Mouse (Mus musculus) hindbrain, embryonic 11.5 days (tissue): ENCODE results near the gene Cwc22. TPM values are rescaled to one million over a fixed set of nuclear protein-coding genes. Genes with fewer than 3 reads are reported as not detected.

Experiments
- ATAC-seq: fragments of 200-750 bp; cut with Nextera tagmentation; 2 replicates; pipeline ENCODE4 v1.8.0; 2017; ENCODE audit warnings: mild to moderate bottlenecking, moderate TSS enrichment, moderate library complexity; ENCODE audit not compliant: low FRiP score
- DNase-seq: peaks from one replicate; pipeline ENCODE4 v3.0.0-alpha.2; 2015; ENCODE audit warnings: low spot score
- H3K27ac ChIP-seq: fragments of 300-500 bp; sonication (generic); 2 replicates; pipeline ENCODE4 v1.5.1; 2014; ENCODE audit warnings: mild to moderate bottlenecking, low read depth, low read length
- H3K27me3 ChIP-seq: fragments of 300-500 bp; sonication (generic); 2 replicates; pipeline ENCODE4 v1.6.1; 2014; ENCODE audit warnings: mild to moderate bottlenecking, low read length, moderate library complexity, mixed read lengths; ENCODE audit not compliant: control insufficient read depth, insufficient read depth
- H3K36me3 ChIP-seq: fragments of 300-500 bp; sonication (generic); 2 replicates; pipeline ENCODE4 v1.6.1; 2014; ENCODE audit warnings: mild to moderate bottlenecking, low read length, moderate library complexity, mixed read lengths; ENCODE audit not compliant: control insufficient read depth, insufficient read depth
- H3K4me1 ChIP-seq: fragments of 300-500 bp; sonication (generic); replicated peaks from 2 replicates; pipeline ENCODE4 v1.6.1; 2014; ENCODE audit warnings: low read length, mixed read lengths; ENCODE audit not compliant: control insufficient read depth, insufficient read depth
- H3K4me2 ChIP-seq: fragments of 300-500 bp; sonication (generic); replicated peaks from 2 replicates; pipeline ENCODE4 v1.6.1; 2014; ENCODE audit warnings: mild to moderate bottlenecking, low read depth, low read length
- H3K4me3 ChIP-seq: fragments of 300-500 bp; sonication (generic); 2 replicates; pipeline ENCODE4 v1.5.1; 2014; ENCODE audit warnings: low read depth, low read length
- H3K9ac ChIP-seq: fragments of 300-500 bp; sonication (generic); 2 replicates; pipeline ENCODE4 v1.6.1; 2014; ENCODE audit warnings: low read depth, low read length
- H3K9me3 ChIP-seq: fragments of 300-500 bp; sonication (generic); 2 replicates; pipeline ENCODE4 v1.6.1; 2016; ENCODE audit warnings: low read length; ENCODE audit not compliant: control insufficient read depth
- WGBS: fragments of 180-500 bp; shearing (Covaris S2); extraction: QIAGEN DNeasy Blood & Tissue Kit; methylation state at CpG from one replicate; pipeline ENCODE4 v1.1.7; 2014; 5-methylcytosine and 5-hydroxymethylcytosine counted together
- polyA plus RNA-seq: library from polyadenylated mRNA; unstranded; fragments of >200 nt; fragmentation: Nextera tagmentation; extraction: Ambion mirVana; gene quantifications from 2 replicates; pipeline ENCODE4 v1.2.1, GENCODE M21; 2014

Gene Cwc22
- polyA plus RNA-seq, 1 experiment from 2014 or later, result 34.8 TPM

DNA sequence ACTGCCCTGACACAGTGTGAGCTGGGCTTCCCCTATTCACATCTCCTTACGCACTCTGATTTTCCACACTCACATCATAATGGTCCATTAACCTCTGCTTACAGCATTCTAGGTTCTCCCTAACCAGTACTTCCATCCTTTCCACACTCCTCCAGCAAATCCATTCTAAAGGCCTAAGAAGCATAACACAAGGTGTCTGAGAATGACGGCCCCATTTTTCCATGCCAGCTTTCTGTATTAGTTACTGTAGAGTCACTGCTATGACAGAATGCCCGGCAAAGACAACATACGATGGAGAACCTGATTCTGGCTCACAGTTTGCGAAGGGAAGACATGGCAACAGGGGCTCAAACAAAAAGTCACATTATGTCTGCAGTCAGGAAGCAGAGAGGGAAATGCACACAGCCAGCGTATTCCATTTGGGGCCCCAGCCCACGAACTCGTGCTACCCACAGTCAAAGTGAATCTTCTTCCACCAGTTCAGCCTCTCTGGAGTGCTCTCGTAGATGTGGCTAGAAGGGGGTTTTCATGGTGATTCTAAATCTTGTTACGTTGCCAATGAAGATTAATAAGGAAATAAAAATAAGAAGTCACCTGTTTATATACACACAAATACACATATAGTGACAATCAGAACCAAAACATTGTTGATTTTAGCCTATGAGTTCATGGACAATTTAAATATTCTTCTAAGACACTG lies 68.9 kb downstream of the Cwc22 start:
- H3K4me1 ChIP-seq, result no peaks in the 10 kb centered on the region
- no peak overlapping the region for H3K4me2 ChIP-seq
- no peak overlapping the region for H3K27ac ChIP-seq
- H3K9me3 ChIP-seq, result no peaks in the 10 kb centered on the region
- no peak overlapping the region for H3K4me3 ChIP-seq
- no peaks in the 10 kb centered on the region for H3K27me3 ChIP-seq
- WGBS, result 92% methylated on average over 10 of the region's 10 CpGs
- no peak for ATAC-seq
- no peak for DNase-seq
- H3K36me3 ChIP-seq, result no peaks in the 10 kb centered on the region
- no peak overlapping the region for H3K9ac ChIP-seq

- Histone ChIP-seq H3K4me3 (no peak overlapping the region), H3K9ac (no peak overlapping the region), H3K4me1 (no peaks in the 10 kb centered on the region), H3K4me2 (no peak overlapping the region), H3K27me3 (no peaks in the 10 kb centered on the region), H3K27ac (no peak overlapping the region), H3K9me3 (no peaks in the 10 kb centered on the region), H3K36me3 (no peaks in the 10 kb centered on the region)
- 93% methylated on average over 6 of the region's 6 CpGs for WGBS
- no peak for DNase-seq
- no peak for ATAC-seq
Measured at GRCm38 (mm10) chr2:77876331-77876730, 69.8 kb downstream of the Cwc22 start.

DNA sequence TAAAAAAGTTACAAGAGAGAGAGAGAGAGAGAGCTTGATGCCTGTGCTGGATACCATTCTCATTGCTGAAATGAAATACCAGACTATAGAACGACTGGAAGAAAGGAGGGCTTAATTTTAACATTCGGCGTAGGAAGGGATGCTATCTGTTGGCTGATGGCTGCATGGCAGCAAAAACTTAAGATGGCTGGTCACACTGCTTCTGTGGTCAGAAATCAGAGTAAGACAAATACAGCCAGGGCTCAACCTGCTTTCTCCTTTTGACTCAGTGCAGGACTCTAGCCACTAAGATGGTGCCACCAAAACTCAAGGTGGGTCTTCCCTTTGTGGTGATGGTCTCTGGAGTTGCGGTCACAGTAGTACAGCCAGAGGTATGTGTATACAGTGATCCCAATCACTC lies 70.7 kb downstream of the Cwc22 start:
- Histone ChIP-seq H3K4me2 (no peak overlapping the region), H3K9me3 (no peaks in the 10 kb centered on the region), H3K36me3 (no peaks in the 10 kb centered on the region), H3K4me3 (no peak overlapping the region), H3K9ac (no peak overlapping the region), H3K27me3 (no peaks in the 10 kb centered on the region), H3K4me1 (no peaks in the 10 kb centered on the region), H3K27ac (no peak overlapping the region)
- no peak for ATAC-seq
- DNase-seq, result no peak
- 97% methylated on average over 4 of the region's 4 CpGs for WGBS

DNA sequence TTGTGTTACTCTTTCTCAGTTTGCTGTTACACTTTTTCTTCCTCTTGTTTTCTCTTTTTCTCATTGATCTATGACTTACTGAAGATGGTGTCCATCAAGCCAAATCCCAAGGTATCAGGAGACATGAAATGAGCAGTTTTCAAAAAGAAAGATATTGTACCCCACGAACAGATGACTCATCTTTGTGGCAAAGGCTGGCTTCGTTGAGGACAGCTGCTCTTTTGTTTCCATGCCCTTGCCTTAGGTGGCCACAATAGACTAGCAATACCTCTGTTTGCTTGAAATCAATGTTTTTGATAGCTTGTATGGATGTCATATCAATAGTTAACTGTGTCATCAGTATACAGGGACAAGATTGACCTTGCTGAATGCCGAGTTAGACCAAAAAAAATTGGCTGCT lies 71.5 kb downstream of the Cwc22 start:
- ATAC-seq (no peak), DNase-seq (no peak)
- no peaks in the 10 kb centered on the region for H3K27me3 ChIP-seq
- no peak overlapping the region for H3K27ac ChIP-seq
- no peak overlapping the region for H3K4me2 ChIP-seq
- 85% methylated on average over 3 of the region's 3 CpGs for WGBS
- H3K4me3 ChIP-seq, result no peak overlapping the region
- no peaks in the 10 kb centered on the region for H3K36me3 ChIP-seq
- H3K9ac ChIP-seq, result no peak overlapping the region
- H3K4me1 ChIP-seq, result no peaks in the 10 kb centered on the region
- no peaks in the 10 kb centered on the region for H3K9me3 ChIP-seq

GRCm38 (mm10) chr2:77873806-77874205 lies 72.4 kb downstream of the Cwc22 start:
- no peak overlapping the region for H3K27ac ChIP-seq
- DNase-seq, result no peak
- H3K9me3 ChIP-seq, result no peaks in the 10 kb centered on the region
- no peak for ATAC-seq
- no peak overlapping the region for H3K9ac ChIP-seq
- H3K4me2 ChIP-seq, result no peak overlapping the region
- no peaks in the 10 kb centered on the region for H3K27me3 ChIP-seq
- no peak overlapping the region for H3K4me3 ChIP-seq
- no peaks in the 10 kb centered on the region for H3K4me1 ChIP-seq
- H3K36me3 ChIP-seq, result no peaks in the 10 kb centered on the region

DNA sequence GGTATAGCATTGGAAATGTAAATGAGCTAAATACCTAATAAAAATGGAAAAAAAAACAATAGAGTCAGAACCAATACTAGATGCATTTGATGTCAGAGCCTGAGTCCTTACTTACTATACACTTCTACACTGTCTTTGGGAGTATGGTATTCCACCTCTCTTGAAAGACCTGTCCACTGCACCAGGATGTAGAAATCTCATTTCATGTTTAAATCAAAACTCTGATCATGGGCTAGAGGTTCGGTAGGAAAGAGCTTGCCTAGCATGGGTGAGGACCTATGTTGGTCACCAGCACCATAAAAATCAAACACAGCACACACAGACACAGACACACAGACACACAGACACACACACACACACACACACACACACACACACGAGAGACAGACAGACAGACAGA lies 73.5 kb downstream of the Cwc22 start:
- no peak overlapping the region for H3K4me3 ChIP-seq
- no peak overlapping the region for H3K27ac ChIP-seq
- no peak overlapping the region for H3K9ac ChIP-seq
- no peak for DNase-seq
- WGBS, result 81% methylated on average over 2 of the region's 2 CpGs
- ATAC-seq, result no peak
- H3K36me3 ChIP-seq, result no peaks in the 10 kb centered on the region
- H3K4me2 ChIP-seq, result no peak overlapping the region
- H3K4me1 ChIP-seq, result no peaks in the 10 kb centered on the region
- no peaks in the 10 kb centered on the region for H3K27me3 ChIP-seq
- no peaks in the 10 kb centered on the region for H3K9me3 ChIP-seq

GRCm38 (mm10) chr2:77871146-77871545 lies 75.0 kb downstream of the Cwc22 start:
- no peak overlapping the region for H3K9ac ChIP-seq
- H3K36me3 ChIP-seq, result no peaks in the 10 kb centered on the region
- H3K27me3 ChIP-seq, result no peaks in the 10 kb centered on the region
- H3K27ac ChIP-seq, result no peak overlapping the region
- H3K9me3 ChIP-seq, result no peaks in the 10 kb centered on the region
- no peak for DNase-seq
- no peaks in the 10 kb centered on the region for H3K4me1 ChIP-seq
- H3K4me2 ChIP-seq, result no peak overlapping the region
- H3K4me3 ChIP-seq, result no peak overlapping the region
- no peak for ATAC-seq

GRCm38 (mm10) chr2:77869729-77870280 lies 76.4 kb downstream of the Cwc22 start:
- H3K27ac ChIP-seq, result no peak overlapping the region
- no peaks in the 10 kb centered on the region for H3K4me1 ChIP-seq
- 94% methylated on average over 4 of the region's 4 CpGs for WGBS
- DNase-seq (no peak), ATAC-seq (no peak)
- H3K9me3 ChIP-seq, result no peaks in the 10 kb centered on the region
- H3K4me3 ChIP-seq, result no peak overlapping the region
- no peak overlapping the region for H3K4me2 ChIP-seq
- H3K36me3 ChIP-seq, result no peaks in the 10 kb centered on the region
- H3K9ac ChIP-seq, result no peak overlapping the region
- H3K27me3 ChIP-seq, result no peaks in the 10 kb centered on the region

DNA sequence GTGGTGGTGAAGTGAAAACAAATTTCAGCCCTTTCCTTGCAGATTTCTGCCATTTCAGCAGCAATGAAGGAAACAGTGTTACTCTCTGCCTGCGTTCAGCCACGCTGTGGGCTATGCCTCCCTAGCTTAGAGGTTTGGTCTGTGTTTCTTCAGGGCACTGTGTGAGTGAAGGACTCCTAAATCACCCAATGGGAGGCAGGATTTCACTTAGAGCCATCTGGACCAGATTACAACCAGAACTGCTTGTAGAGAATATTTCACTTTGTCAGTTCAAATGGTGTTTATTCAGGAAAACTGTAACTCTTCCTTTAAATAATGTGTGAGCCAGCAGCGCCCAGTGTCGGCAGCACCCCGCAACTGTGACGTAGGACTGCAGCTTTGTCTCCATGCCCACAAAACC lies 82.2 kb downstream of the Cwc22 start:
- no peaks in the 10 kb centered on the region for H3K27me3 ChIP-seq
- no peaks in the 10 kb centered on the region for H3K36me3 ChIP-seq
- ATAC-seq (no peak), DNase-seq (peak; percentile 2)
- no peak overlapping the region for H3K27ac ChIP-seq
- no peak overlapping the region for H3K4me3 ChIP-seq
- no peaks in the 10 kb centered on the region for H3K4me1 ChIP-seq
- no peak overlapping the region for H3K9ac ChIP-seq
- H3K4me2 ChIP-seq, result no peak overlapping the region
- no peaks in the 10 kb centered on the region for H3K9me3 ChIP-seq
- 71% methylated on average over 6 of the region's 6 CpGs for WGBS
